Mouse (Mus musculus) limb, embryonic 13.5 days (tissue): ENCODE measurements around the gene Pdhb. TPM values are rescaled to one million over a fixed set of nuclear protein-coding genes. Genes with fewer than 3 reads are reported as not detected.

ENCODE experiments used
- ATAC-seq: fragments of 200-750 bp; cut with Nextera tagmentation; 2 replicates; pipeline ENCODE4 v1.8.0; 2017; ENCODE audit warnings: low read depth, moderate number of reproducible peaks, moderate TSS enrichment; ENCODE audit not compliant: low FRiP score
- H3K27ac ChIP-seq: fragments of 300-500 bp; sonication (generic); 2 replicates; pipeline ENCODE4 v1.5.1; 2015; ENCODE audit warnings: inconsistent platforms, mild to moderate bottlenecking, moderate library complexity
- H3K27me3 ChIP-seq: fragments of 300-500 bp; sonication (generic); 2 replicates; pipeline ENCODE4 v1.6.1; 2015; ENCODE audit warnings: mild to moderate bottlenecking, inconsistent platforms
- H3K36me3 ChIP-seq: fragments of 300-500 bp; sonication (generic); 2 replicates; pipeline ENCODE4 v1.6.1; 2015; ENCODE audit warnings: inconsistent platforms, mild to moderate bottlenecking, moderate library complexity
- H3K4me1 ChIP-seq: fragments of 300-500 bp; sonication (generic); 2 replicates; pipeline ENCODE4 v1.6.1; 2015; ENCODE audit warnings: inconsistent platforms
- H3K4me2 ChIP-seq: fragments of 300-500 bp; sonication (generic); replicated peaks from 2 replicates; pipeline ENCODE4 v1.6.1; 2015; ENCODE audit warnings: inconsistent platforms, mild to moderate bottlenecking, moderate library complexity
- H3K4me3 ChIP-seq: fragments of 300-500 bp; sonication (generic); 2 replicates; pipeline ENCODE4 v1.5.1; 2015; ENCODE audit warnings: moderate library complexity, mild to moderate bottlenecking, inconsistent platforms
- H3K9ac ChIP-seq: fragments of 300-500 bp; sonication (generic); 2 replicates; pipeline ENCODE4 v1.6.1; 2015; ENCODE audit warnings: mild to moderate bottlenecking, inconsistent platforms
- H3K9me3 ChIP-seq: fragments of 300-500 bp; sonication (generic); 2 replicates; pipeline ENCODE4 v1.6.1; 2016; ENCODE audit warnings: inconsistent platforms
- WGBS: fragments of 180-500 bp; shearing (Covaris S2); methylation state at CpG from one replicate; pipeline ENCODE4 v1.1.7; 2015; 5-methylcytosine and 5-hydroxymethylcytosine counted together
- polyA plus RNA-seq: library from polyadenylated mRNA; unstranded; fragments of >200 nt; fragmentation: Nextera tagmentation; extraction: Ambion mirVana; gene quantifications from 2 replicates; pipeline ENCODE4 v1.2.1, GENCODE M21; 2015

Pdhb gene
- polyA plus RNA-seq, 1 experiment from 2014 or later: 206 TPM

DNA sequence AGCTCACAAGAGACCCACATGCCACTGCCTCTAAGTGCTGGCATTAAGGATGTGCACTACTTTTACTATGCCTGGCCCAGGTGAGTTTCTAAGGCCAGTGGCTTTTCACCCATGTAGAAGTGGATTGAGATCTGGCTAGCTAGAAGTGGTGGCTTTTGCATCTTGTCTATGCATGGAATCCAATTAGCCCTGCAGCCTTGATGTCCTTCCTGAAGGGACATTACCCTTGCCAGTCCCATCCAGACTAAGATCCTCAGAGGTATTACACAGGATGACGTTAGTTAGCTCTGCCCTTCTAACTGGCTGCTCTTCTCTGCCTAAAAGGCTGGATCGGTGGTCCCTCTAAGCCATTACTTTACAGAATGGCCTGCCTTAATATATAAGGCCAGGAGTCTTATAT is 40.2 kb upstream of the Pdhb start:
- H3K9ac ChIP-seq: no peak overlapping the region
- no peaks in the 10 kb centered on the region for H3K9me3 ChIP-seq
- 72% methylated on average over 2 of the region's 2 CpGs for WGBS
- H3K36me3 ChIP-seq: no peaks in the 10 kb centered on the region
- no peak overlapping the region for H3K4me3 ChIP-seq
- no peak overlapping the region for H3K4me2 ChIP-seq
- peaks cover 22% of the 10 kb centered on the region for H3K4me1 ChIP-seq
- H3K27me3 ChIP-seq: peaks cover 4% of the 10 kb centered on the region; the same call in 1 of the 2 replicates
- H3K27ac ChIP-seq: no peak overlapping the region
- no peak for ATAC-seq

DNA sequence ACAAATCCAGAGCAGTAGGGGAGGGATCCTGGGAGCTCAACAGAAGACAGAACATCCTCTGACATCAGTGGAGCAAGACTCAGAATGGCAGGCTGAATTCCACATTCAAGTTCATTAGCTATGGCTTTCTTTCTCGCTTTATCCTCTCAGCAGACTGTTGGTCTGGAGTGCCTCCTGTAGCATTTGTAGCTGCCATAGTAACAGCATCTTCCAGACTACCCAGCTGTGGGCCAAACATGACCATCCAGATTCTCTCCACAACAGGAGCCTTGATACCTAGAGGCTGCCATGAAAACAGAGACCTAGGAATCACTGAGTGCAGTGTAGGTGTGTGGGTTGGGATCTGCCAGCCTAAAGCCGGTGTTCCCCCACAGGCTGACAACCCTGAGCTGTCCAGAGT is 37.1 kb upstream of the Pdhb start:
- H3K4me1 ChIP-seq: peaks cover 17% of the 10 kb centered on the region
- H3K4me3 ChIP-seq: no peak overlapping the region
- 91% methylated on average over 2 of the region's 2 CpGs for WGBS
- H3K9ac ChIP-seq: no peak overlapping the region
- ATAC-seq: no peak
- no peaks in the 10 kb centered on the region for H3K36me3 ChIP-seq
- H3K9me3 ChIP-seq: no peaks in the 10 kb centered on the region
- H3K27me3 ChIP-seq: no peaks in the 10 kb centered on the region
- H3K27ac ChIP-seq: no peak overlapping the region
- no peak overlapping the region for H3K4me2 ChIP-seq

DNA sequence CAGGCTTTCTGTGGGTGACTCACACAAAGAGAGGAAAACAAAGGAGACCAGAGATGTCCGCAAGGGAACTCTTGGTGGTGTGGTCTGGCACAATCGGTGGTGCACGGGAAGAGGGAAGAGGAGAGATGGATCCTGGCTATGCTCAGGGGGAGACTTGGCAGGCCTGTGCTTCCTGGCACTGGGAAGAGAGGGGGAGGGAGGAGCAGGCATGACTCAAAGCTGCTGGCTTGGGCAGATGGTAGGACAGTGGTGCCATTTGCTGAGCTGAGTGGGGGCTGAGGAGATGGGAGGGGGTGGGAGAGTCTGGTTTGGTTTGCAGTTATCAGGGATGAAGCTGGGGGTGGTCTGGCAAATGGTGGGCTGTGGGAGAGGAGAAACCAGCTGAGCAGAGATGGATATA is 36.1 kb upstream of the Pdhb start:
- Histone ChIP-seq H3K9me3 (no peaks in the 10 kb centered on the region), H3K36me3 (no peaks in the 10 kb centered on the region), H3K27ac (no peak overlapping the region), H3K4me2 (no peak overlapping the region), H3K4me3 (no peak overlapping the region), H3K9ac (no peak overlapping the region), H3K27me3 (no peaks in the 10 kb centered on the region), H3K4me1 (peaks cover 13% of the 10 kb centered on the region)
- WGBS: 89% methylated on average over 3 of the region's 3 CpGs
- ATAC-seq: no peak

DNA sequence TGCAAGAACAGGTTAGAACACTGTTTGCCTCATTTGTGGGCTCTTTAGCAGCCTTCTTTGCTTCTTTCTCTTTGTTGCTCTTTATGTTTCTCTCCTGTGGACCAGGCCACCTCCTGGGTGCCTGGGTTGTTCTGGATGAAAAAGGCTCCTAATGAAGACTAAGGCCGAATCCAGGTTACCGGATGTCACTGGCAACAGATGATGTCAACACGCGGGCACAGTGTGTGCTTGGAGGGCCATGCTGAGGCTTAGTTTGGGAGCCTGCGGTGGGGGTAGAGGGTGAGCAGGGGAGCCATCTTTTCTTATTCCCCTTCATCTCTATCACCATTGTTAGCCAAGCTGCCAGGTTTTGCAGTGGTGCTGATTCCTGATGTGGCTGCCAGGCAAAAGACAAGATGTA is 34.7 kb upstream of the Pdhb start:
- H3K36me3 ChIP-seq: no peaks in the 10 kb centered on the region
- no peak overlapping the region for H3K9ac ChIP-seq
- H3K4me3 ChIP-seq: no peak overlapping the region
- H3K27me3 ChIP-seq: no peaks in the 10 kb centered on the region
- peaks cover 13% of the 10 kb centered on the region for H3K4me1 ChIP-seq
- 76% methylated on average over 5 of the region's 5 CpGs for WGBS
- ATAC-seq: no peak
- H3K9me3 ChIP-seq: no peaks in the 10 kb centered on the region
- H3K27ac ChIP-seq: no peak overlapping the region
- H3K4me2 ChIP-seq: no peak overlapping the region

DNA sequence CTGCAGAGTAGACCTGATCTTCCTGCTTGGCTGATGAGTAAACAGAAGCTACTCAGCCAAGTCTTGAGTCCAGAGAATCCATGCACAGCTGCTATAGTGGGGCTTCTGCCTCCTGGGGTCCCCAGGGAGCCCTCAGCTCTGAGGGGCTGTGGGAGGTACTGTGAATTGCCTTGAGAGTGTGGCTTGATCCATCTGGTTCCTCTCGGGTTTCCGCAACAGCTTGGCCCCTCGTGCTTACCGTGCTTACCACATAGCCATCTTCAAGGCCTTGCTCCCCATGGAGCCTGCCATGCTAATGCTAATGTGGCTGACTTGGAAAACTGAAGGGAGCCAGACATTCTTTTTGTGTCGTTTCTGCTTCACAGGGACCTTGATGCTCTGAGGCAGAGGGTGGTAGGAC is 34.3 kb upstream of the Pdhb start:
- WGBS: 17% methylated on average over 5 of the region's 5 CpGs
- Histone ChIP-seq H3K4me2 (no peak overlapping the region), H3K4me3 (no peak overlapping the region), H3K9ac (no peak overlapping the region), H3K9me3 (no peaks in the 10 kb centered on the region), H3K36me3 (no peaks in the 10 kb centered on the region), H3K27me3 (no peaks in the 10 kb centered on the region), H3K27ac (no peak overlapping the region), H3K4me1 (peaks cover 13% of the 10 kb centered on the region)
- peak; percentile 64; the same call in 1 of the 2 replicates for ATAC-seq

DNA sequence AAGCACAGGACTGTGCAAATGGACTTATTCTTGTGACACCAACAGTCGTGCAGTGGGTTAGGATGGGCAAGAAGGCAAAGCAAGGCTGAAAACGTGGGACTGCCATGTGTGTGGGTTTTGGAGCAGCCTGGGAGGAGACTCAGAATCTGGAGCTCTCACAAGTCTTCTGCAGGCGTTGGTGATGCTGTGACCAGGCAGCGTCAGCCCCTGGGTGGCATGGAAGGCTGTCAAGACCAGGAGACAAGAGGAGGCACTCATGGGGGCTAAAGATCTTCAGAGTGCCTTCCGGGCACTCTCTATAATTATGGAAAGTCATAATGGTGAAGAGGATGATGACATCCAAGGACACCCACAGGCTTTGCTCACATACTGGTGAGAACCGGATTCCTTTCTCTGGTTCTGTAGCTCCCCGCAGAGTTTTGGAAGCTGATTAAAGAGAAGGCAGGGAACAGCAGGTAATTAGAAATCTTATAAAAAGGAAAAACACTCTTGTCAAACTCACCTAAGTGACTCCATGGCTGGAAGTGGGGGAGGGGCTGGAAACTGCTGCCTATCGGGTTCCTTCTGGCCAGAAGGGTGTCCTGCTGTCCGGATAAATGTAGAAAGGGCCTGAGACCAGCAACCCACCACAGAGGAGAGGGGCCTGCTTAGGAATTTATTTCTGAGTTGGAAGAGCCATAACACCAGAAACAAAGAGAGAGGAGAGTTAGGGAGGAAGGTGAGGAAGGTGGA is 33.5 kb upstream of the Pdhb start:
- Histone ChIP-seq H3K27me3 (no peaks in the 10 kb centered on the region), H3K9me3 (no peaks in the 10 kb centered on the region), H3K36me3 (no peaks in the 10 kb centered on the region), H3K27ac (no peak overlapping the region), H3K4me2 (no peak overlapping the region), H3K4me1 (peaks cover 13% of the 10 kb centered on the region), H3K9ac (no peak overlapping the region), H3K4me3 (no peak overlapping the region)
- 42% methylated on average over 9 of the region's 9 CpGs for WGBS
- ATAC-seq: no peak

DNA sequence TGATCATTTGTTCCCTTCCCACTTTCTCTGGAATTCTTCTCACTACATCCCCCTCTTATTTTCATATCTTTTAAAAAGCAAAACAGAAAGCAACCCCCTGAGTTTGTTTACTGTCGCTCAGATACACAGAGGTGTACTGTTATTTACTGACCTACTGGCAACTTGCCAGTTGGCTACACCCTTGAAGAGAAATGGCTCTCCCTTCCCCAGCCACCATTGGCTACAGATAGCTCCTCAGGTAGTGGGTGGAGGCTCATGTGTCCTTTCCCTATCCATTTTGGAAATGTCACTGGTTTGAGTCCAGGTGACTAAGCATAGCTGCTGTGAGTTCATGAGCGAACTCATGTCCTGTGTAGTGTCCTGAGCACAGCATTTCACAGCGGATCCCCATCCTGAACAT is 28.9 kb upstream of the Pdhb start:
- 0 out of 2 replicates have a peak, but pooled peaks cover 6% of the 10 kb centered on the region for H3K4me1 ChIP-seq
- no peak overlapping the region for H3K4me3 ChIP-seq
- 74% methylated on average over 3 of the region's 3 CpGs for WGBS
- H3K27ac ChIP-seq: no peak overlapping the region
- no peak overlapping the region for H3K9ac ChIP-seq
- no peak overlapping the region for H3K4me2 ChIP-seq
- no peaks in the 10 kb centered on the region for H3K9me3 ChIP-seq
- H3K36me3 ChIP-seq: no peaks in the 10 kb centered on the region
- no peaks in the 10 kb centered on the region for H3K27me3 ChIP-seq
- ATAC-seq: no peak

DNA sequence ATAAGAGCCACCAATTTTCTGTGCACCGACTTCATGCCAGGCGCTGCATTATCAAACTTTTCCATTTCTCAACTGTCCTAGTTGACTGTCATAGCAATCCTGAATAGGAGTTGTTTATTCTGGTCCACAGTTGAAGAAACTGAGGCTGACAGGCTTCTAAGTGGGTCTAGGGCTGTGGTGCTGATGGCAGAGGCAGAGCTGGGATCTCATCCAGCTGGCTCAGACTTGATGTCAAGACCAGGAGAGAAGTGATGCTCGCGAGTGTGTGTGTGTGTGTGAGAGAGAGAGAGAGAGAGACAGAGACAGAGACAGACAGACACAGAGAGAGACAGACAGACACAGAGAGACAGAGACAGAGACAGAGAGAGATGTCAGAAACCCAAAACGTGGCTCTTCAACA is 27.9 kb upstream of the Pdhb start:
- Histone ChIP-seq H3K4me3 (no peak overlapping the region), H3K36me3 (no peaks in the 10 kb centered on the region), H3K4me1 (no peaks in the 10 kb centered on the region), H3K9me3 (no peaks in the 10 kb centered on the region), H3K4me2 (no peak overlapping the region), H3K9ac (no peak overlapping the region), H3K27ac (no peak overlapping the region), H3K27me3 (no peaks in the 10 kb centered on the region)
- 86% methylated on average over 5 of the region's 5 CpGs for WGBS
- ATAC-seq: no peak

DNA sequence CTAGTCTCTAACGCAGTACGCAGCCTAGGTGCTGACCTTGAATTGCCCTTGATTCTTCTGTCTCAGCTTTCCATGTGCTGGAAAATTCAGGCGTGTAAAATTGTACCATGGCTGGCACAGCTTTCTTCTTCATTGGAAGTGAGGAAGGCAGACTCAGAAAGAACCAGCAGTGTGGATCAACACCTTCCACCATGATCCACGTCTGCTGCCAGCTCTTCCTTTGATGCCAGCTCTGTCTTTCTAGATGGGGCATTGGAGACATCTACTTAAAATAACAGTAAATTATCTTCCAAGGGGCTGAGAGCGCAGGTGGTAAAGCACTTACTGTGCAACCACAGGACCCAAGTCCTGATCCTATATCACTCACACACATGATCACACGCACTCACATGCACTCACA is 19.9 kb upstream of the Pdhb start:
- Histone ChIP-seq H3K36me3 (no peaks in the 10 kb centered on the region), H3K4me3 (no peak overlapping the region), H3K27me3 (no peaks in the 10 kb centered on the region), H3K4me2 (no peak overlapping the region), H3K27ac (no peak overlapping the region; the same call in 1 of the 2 replicates), H3K9me3 (no peaks in the 10 kb centered on the region), H3K4me1 (peaks cover 16% of the 10 kb centered on the region), H3K9ac (no peak overlapping the region)
- no peak for ATAC-seq
- WGBS: 81% methylated on average over 6 of the region's 6 CpGs

DNA sequence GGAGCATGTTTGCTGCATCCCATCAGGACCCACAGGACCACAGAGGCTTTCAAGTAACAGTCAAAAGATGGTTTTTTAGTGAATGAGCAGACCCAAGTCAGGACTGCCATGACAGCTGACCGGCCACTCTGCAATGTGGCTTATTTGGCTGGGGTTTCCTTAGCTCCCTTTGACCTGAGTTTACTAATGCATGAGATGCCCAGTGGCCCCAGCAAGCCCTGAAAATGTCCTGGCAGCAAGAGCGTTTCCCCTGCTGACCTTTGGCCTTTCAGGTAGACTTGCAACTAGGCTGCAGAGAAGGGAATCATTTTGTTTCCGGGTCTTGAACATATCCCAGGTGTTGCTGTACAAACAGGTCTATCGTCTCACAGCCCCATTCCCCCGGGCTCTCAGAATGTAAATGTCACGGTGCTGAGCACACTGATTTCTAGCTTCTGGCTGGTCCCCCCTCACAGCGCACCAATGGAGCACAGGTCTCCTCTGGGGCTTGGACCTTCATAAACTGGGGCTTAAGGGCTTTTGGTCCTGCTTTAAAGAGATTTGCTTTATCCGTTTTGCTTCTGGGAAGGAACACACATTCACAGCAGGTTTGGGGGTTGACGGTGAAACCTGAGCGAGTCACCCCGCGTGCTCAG is 18.6 kb upstream of the Pdhb start:
- H3K4me2 ChIP-seq: peak overlapping the region; percentile 14; the same call in 1 of the 2 replicates
- WGBS: 27% methylated on average over 12 of the region's 12 CpGs
- H3K4me3 ChIP-seq: no peak overlapping the region
- H3K36me3 ChIP-seq: no peaks in the 10 kb centered on the region
- H3K4me1 ChIP-seq: peaks cover 16% of the 10 kb centered on the region
- H3K9ac ChIP-seq: no peak overlapping the region
- H3K9me3 ChIP-seq: no peaks in the 10 kb centered on the region
- no peaks in the 10 kb centered on the region for H3K27me3 ChIP-seq
- no peak overlapping the region for H3K27ac ChIP-seq
- 0 out of 2 replicates have a peak, but pooled peaks have one; percentile 19 for ATAC-seq

DNA sequence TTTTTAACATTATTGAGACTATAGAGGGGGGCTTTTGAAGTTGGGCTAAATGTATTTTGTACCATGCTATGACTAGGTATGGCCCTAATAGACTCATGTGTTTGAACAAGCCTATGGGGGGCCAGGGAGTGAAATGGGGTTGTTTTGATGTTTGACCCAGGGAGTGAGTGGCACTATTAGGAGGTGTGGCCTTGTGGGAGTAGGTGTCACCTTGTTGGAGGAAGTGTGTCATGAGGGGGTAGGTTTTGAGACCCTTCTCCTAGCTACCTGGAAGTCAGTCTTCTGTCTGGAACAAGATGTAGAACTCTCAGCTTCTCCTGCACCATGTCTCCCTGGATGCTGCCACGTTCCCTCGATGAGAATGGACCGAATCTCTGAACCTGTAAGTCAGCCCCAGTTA is 17.7 kb upstream of the Pdhb start:
- H3K4me1 ChIP-seq: peaks cover 16% of the 10 kb centered on the region
- no peak overlapping the region for H3K9ac ChIP-seq
- ATAC-seq: no peak
- no peaks in the 10 kb centered on the region for H3K36me3 ChIP-seq
- no peaks in the 10 kb centered on the region for H3K9me3 ChIP-seq
- no peak overlapping the region for H3K27ac ChIP-seq
- H3K4me2 ChIP-seq: no peak overlapping the region
- WGBS: 88% methylated on average over 3 of the region's 3 CpGs
- H3K4me3 ChIP-seq: no peak overlapping the region
- no peaks in the 10 kb centered on the region for H3K27me3 ChIP-seq

DNA sequence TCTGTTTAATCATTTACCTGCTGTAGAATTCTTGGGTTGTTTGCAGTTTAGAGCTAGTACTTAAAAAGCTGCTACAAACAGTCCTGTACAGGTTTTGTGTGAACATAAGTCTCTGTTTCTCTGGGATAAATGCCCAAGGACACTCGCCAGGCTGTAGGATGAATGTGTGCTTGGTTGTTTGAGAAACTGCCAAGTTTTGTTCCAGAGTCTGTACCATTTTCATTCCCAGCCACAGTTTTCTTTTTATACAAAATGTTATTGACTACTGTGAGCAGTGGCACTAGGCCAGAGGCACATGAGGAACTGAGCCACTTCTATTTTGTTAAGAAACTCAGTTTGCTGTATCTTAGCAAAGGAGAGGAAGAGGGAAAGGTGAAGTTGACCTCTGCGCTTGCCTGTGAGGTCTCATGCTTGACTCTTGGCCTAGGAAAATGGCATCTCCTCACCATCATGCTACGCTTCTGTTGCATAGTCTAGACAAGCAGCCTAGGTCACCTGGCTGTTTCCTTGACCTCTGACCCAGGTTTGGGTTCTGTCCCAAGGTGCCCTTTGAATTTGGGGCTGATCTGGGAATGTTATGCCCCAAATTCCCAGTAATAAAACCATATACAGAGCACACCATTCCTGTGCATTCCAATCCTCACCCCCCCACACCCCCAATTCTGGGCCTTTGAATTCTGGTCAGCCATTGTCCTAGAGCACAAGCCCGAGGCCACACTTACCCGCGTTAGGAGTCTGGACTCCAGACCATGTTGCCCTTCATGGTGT is 13.6 kb upstream of the Pdhb start:
- Histone ChIP-seq H3K4me1 (peaks cover 2% of the 10 kb centered on the region), H3K27me3 (no peaks in the 10 kb centered on the region), H3K9ac (no peak overlapping the region), H3K4me2 (no peak overlapping the region), H3K4me3 (no peak overlapping the region), H3K9me3 (no peaks in the 10 kb centered on the region; the same call in 1 of the 2 replicates), H3K27ac (no peak overlapping the region), H3K36me3 (no peaks in the 10 kb centered on the region)
- 89% methylated on average over 6 of the region's 6 CpGs for WGBS
- ATAC-seq: no peak
